ENCODE assay signal across 8 mouse cellular contexts in the genomic region with DNA sequence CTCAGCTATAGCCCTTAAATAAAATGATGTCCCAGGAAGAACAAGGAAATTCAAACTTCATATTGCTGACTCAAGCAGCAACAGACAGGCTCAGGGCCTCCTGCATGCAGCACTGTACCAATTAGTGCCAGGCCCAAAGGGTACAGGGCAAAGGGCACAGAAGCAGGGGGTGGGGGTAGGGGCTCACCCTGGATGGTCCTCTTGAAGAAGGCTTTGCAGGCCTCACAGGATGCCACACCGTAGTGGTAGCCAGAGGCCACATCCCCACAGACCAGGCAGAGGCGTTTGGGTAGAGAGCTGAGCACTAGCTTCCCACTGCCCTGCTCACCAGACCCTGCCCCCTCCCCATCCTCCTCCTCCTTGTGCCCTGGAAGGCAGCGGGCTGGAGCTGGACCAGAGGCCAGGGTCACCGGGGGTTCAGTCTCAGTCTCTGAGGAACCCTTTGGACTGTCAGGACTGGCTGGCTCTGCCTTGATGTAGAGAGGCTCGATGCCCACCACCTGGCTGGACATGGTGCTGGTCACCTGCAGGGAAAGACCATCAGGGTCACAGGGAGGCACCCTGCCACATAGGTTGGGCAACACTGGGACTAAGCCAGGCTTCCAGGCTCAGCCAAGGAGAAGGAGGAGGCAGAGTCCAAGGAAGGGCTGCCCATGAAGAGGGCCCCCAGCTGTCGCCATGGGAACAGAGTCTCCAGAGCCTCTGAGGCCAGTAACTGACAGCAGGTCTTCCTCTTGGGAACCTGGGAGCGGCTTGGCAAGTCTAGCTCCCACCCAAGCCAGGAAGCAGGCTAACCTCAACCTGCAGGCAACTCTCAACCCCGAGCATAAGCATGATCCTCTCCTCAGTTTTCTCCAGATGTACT. TPM values are rescaled to one million over a fixed set of nuclear protein-coding genes. Genes with fewer than 3 reads are reported as not detected.
DNase-seq lines count a peak whose midpoint lies in the region; ATAC-seq and TF ChIP-seq lines count a peak whose summit lies in the region.

No protein-coding gene starts in this region.

- peaks cover 29% of the 10 kb centered on the region for H3K4me1 ChIP-seq in forebrain, embryonic 12.5 days
- no peaks in the 10 kb centered on the region for H3K4me1 ChIP-seq in lung, embryonic 14.5 days (ENCODE audit: insufficient read depth)
- peaks cover 33% of the 10 kb centered on the region for H3K4me1 ChIP-seq in stomach, embryonic 15.5 days

- no peak for ATAC-seq in forebrain, embryonic 12.5 days (ENCODE audit: low FRiP score)
- no peak for ATAC-seq in lung, embryonic 14.5 days (ENCODE audit: insufficient read depth)
- no peak for ATAC-seq in stomach, embryonic 15.5 days (ENCODE audit: insufficient read depth, low FRiP score, low read depth)
- no peak for ATAC-seq in megakaryocyte progenitor cell, adult 5-6 weeks (replicated peaks; ENCODE audit: poor library complexity)

- H3K36me3 ChIP-seq in forebrain, embryonic 12.5 days (replicated peaks): 0 out of 2 replicates have a peak, but pooled peaks cover 6% of the 10 kb centered on the region
- H3K36me3 ChIP-seq in lung, embryonic 14.5 days (ENCODE audit: insufficient read depth): 0 out of 2 replicates have a peak, but pooled peaks cover 2% of the 10 kb centered on the region
- no peaks in the 10 kb centered on the region for H3K36me3 ChIP-seq in stomach, embryonic 15.5 days

- no peak for TF ChIP-seq CTCF in lung, embryonic 14.5 days (IDR thresholded peaks at IDR 0.05; ENCODE audit: low read depth)

- H3K4me3 ChIP-seq in forebrain, embryonic 12.5 days (replicated peaks): peak overlapping the region; percentile 89
- H3K4me3 ChIP-seq in lung, embryonic 14.5 days (ENCODE audit: low read depth, low read length): peak overlapping the region; percentile 66
- peak overlapping the region; percentile 75 for H3K4me3 ChIP-seq in stomach, embryonic 15.5 days (replicated peaks)

- H3K27ac ChIP-seq in forebrain, embryonic 12.5 days: no peak overlapping the region
- H3K27ac ChIP-seq in lung, embryonic 14.5 days (ENCODE audit: low read depth): no peak overlapping the region
- peak overlapping the region; percentile 91 for H3K27ac ChIP-seq in stomach, embryonic 15.5 days

- 46% methylated on average over 8 of the region's 8 CpGs for WGBS in forebrain, embryonic 12.5 days
- 36% methylated on average over 8 of the region's 8 CpGs for WGBS in lung, embryonic 14.5 days
- 36% methylated on average over 8 of the region's 8 CpGs for WGBS in stomach, embryonic 15.5 days

- peaks cover 28% of the 10 kb centered on the region for H3K27me3 ChIP-seq in forebrain, embryonic 12.5 days
- peaks cover 24% of the 10 kb centered on the region for H3K27me3 ChIP-seq in lung, embryonic 14.5 days (ENCODE audit: insufficient read depth, low read length)
- H3K27me3 ChIP-seq in stomach, embryonic 15.5 days (replicated peaks): peaks cover 23% of the 10 kb centered on the region

- peak overlapping the region; percentile 91 for H3K4me2 ChIP-seq in forebrain, embryonic 12.5 days
- peak overlapping the region; percentile 80 for H3K4me2 ChIP-seq in lung, embryonic 14.5 days
- peak overlapping the region; percentile 88 for H3K4me2 ChIP-seq in stomach, embryonic 15.5 days

- peak; percentile 98 for DNase-seq in heart, adult 11 months
- DNase-seq in heart, postnatal 36 days: no peak
- DNase-seq in adrenal gland, postnatal 25 days: peak; percentile 61
- DNase-seq in kidney, adult 11 months: peak; percentile 91
- DNase-seq in lung, embryonic 14.5 days: peak; percentile 54

- intact Hi-C loops in heart, postnatal 36 days (cut with DNase I): loop anchor here (10.0 kb wide), 1 partner anchor 275 kb away; no protein-coding TSS in a partner anchor

- no peaks in the 10 kb centered on the region for H3K9me3 ChIP-seq in forebrain, embryonic 12.5 days
- no peaks in the 10 kb centered on the region for H3K9me3 ChIP-seq in lung, embryonic 14.5 days (ENCODE audit: low read depth, low read length)
- H3K9me3 ChIP-seq in stomach, embryonic 15.5 days: no peaks in the 10 kb centered on the region

- peak overlapping the region; percentile 92; the same call in 1 of the 2 replicates for H3K9ac ChIP-seq in forebrain, embryonic 12.5 days
- peak overlapping the region; percentile 70; the same call in 1 of the 2 replicates for H3K9ac ChIP-seq in lung, embryonic 14.5 days
- 0 out of 2 replicates have a peak overlapping the region, but pooled peaks have one; percentile 63 for H3K9ac ChIP-seq in stomach, embryonic 15.5 days

RNA-seq across cellular contexts. Expression of gene Esrra, which starts 1.5 kb away (rescaled TPM):
- 100 to 1,000 TPM; 146 to 154 TPM for total RNA-seq in heart, postnatal 36 days (2021)
- total RNA-seq in adrenal gland, postnatal 25 days (2021): 44.2 and 44.6 TPM in 2 replicates
- 11.4 and 13.0 TPM in 2 replicates for polyA plus RNA-seq in forebrain, embryonic 12.5 days (2016; fragmentation: Nextera tagmentation; extraction: Ambion mirVana)
- 3.1 and 4.2 TPM in 2 replicates for polyA plus RNA-seq in lung, embryonic 14.5 days (2014; fragmentation: Nextera tagmentation; extraction: Ambion mirVana)
- polyA plus RNA-seq in stomach, embryonic 15.5 days (2015; fragmentation: Nextera tagmentation; extraction: Ambion mirVana): 17.1 and 18.8 TPM in 2 replicates
- total RNA-seq in megakaryocyte progenitor cell, adult 5-6 weeks (2015): 8.5 and 10.2 TPM in 2 replicates
- total RNA-seq in megakaryocyte progenitor cell, adult 5-6 weeks (2017): 23.9 and 27.5 TPM in 2 replicates

RNA-seq across cellular contexts. Expression of gene Catsperz, which starts 5.1 kb away (rescaled TPM):
- not detected for total RNA-seq in heart, postnatal 36 days (2021)
- total RNA-seq in adrenal gland, postnatal 25 days (2021): not detected in 2 replicates
- 0.27 TPM in 1 of 2 replicates, not detected in the other for polyA plus RNA-seq in forebrain, embryonic 12.5 days (2016; fragmentation: Nextera tagmentation; extraction: Ambion mirVana)
- 2.2 and 2.3 TPM in 2 replicates for polyA plus RNA-seq in lung, embryonic 14.5 days (2014; fragmentation: Nextera tagmentation; extraction: Ambion mirVana)
- polyA plus RNA-seq in stomach, embryonic 15.5 days (2015; fragmentation: Nextera tagmentation; extraction: Ambion mirVana): 1.6 TPM in 2 replicates
- 1.3 and 2.1 TPM in 2 replicates for total RNA-seq in megakaryocyte progenitor cell, adult 5-6 weeks (2015)
- 0.67 and 0.98 TPM in 2 replicates for total RNA-seq in megakaryocyte progenitor cell, adult 5-6 weeks (2017)

RNA-seq across cellular contexts. Expression of gene Prdx5, which starts 10.2 kb away (rescaled TPM):
- total RNA-seq in heart, postnatal 36 days (2021): 100 to 1,000 TPM; 693 to 776 TPM
- 196 and 278 TPM in 2 replicates for total RNA-seq in adrenal gland, postnatal 25 days (2021)
- polyA plus RNA-seq in forebrain, embryonic 12.5 days (2016; fragmentation: Nextera tagmentation; extraction: Ambion mirVana): 148 and 160 TPM in 2 replicates
- polyA plus RNA-seq in lung, embryonic 14.5 days (2014; fragmentation: Nextera tagmentation; extraction: Ambion mirVana): 151 and 153 TPM in 2 replicates
- 228 and 279 TPM in 2 replicates for polyA plus RNA-seq in stomach, embryonic 15.5 days (2015; fragmentation: Nextera tagmentation; extraction: Ambion mirVana)
- 310 and 346 TPM in 2 replicates for total RNA-seq in megakaryocyte progenitor cell, adult 5-6 weeks (2015)
- total RNA-seq in megakaryocyte progenitor cell, adult 5-6 weeks (2017): 546 and 620 TPM in 2 replicates

RNA-seq across cellular contexts. Expression of gene Trmt112, which starts 10.6 kb away (rescaled TPM):
- total RNA-seq in heart, postnatal 36 days (2021): 10 to 100 TPM; 27.8 to 30.3 TPM
- total RNA-seq in adrenal gland, postnatal 25 days (2021): 95.2 and 108 TPM in 2 replicates
- 137 and 138 TPM in 2 replicates for polyA plus RNA-seq in forebrain, embryonic 12.5 days (2016; fragmentation: Nextera tagmentation; extraction: Ambion mirVana)
- 151 and 155 TPM in 2 replicates for polyA plus RNA-seq in lung, embryonic 14.5 days (2014; fragmentation: Nextera tagmentation; extraction: Ambion mirVana)
- 130 and 135 TPM in 2 replicates for polyA plus RNA-seq in stomach, embryonic 15.5 days (2015; fragmentation: Nextera tagmentation; extraction: Ambion mirVana)
- 149 and 168 TPM in 2 replicates for total RNA-seq in megakaryocyte progenitor cell, adult 5-6 weeks (2015)
- 229 and 256 TPM in 2 replicates for total RNA-seq in megakaryocyte progenitor cell, adult 5-6 weeks (2017)

RNA-seq across cellular contexts. Expression of gene Kcnk4, which starts 14.2 kb away (rescaled TPM):
- total RNA-seq in heart, postnatal 36 days (2021): not detected
- total RNA-seq in adrenal gland, postnatal 25 days (2021): 0.12 TPM in 1 of 2 replicates, not detected in the other
- polyA plus RNA-seq in forebrain, embryonic 12.5 days (2016; fragmentation: Nextera tagmentation; extraction: Ambion mirVana): 0.21 TPM in 1 of 2 replicates, not detected in the other
- 0.17 and 0.38 TPM in 2 replicates for polyA plus RNA-seq in lung, embryonic 14.5 days (2014; fragmentation: Nextera tagmentation; extraction: Ambion mirVana)
- 0.67 and 0.86 TPM in 2 replicates for polyA plus RNA-seq in stomach, embryonic 15.5 days (2015; fragmentation: Nextera tagmentation; extraction: Ambion mirVana)
- total RNA-seq in megakaryocyte progenitor cell, adult 5-6 weeks (2015): not detected in 2 replicates
- total RNA-seq in megakaryocyte progenitor cell, adult 5-6 weeks (2017): not detected in 2 replicates

Comparison
In these comparisons a context has a peak if more than half of its experiments do, and no peak if none do; other contexts are left out.
1. DNase-seq: peak in heart, adult 11 months (single experiment), adrenal gland, postnatal 25 days (single experiment), kidney, adult 11 months (single experiment) and lung, embryonic 14.5 days (single experiment); none in heart, postnatal 36 days (0 of 2).
2. Peak in every context shown above with its lines, with median percentiles within 50 percentile points of each other: H3K4me2 ChIP-seq, H3K4me3 ChIP-seq and H3K9ac ChIP-seq.